Mouse (Mus musculus): ENCODE results near the gene 2010300C02Rik.
"Not testable (repeated sequence)": the region's sequence is repeated elsewhere in the genome, so short reads cannot be mapped to it uniquely, and the experiment has no call there.

2010300C02Rik gene

GRCm38 (mm10) chr1:37719761-37720640 is at the start of gene 2010300C02Rik:
Gene 2010300C02Rik, minus strand, starts transcription at chr1:37720085.
- peak; percentile 65 for DNase-seq (ENCODE audit: low spot score)

DNA sequence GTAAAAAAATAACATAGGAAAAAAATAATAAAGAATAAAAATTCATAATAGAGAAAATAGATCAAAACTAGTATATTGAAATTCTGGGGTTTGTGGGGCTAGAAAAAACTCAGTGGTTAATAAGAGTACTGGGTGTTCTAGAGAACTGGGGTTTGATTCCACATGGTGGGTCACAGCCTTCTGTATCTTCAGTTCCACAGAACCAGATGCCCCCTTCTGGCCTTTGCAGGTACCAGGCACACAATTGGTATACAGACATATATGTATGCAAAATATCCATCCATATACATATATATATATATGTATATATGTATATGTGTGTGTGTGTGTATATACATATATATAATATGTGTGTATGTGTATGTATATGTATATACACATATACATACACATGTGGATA is 39.5 kb upstream of the 2010300C02Rik start:
- DNase-seq (ENCODE audit: low spot score): no peak

DNA sequence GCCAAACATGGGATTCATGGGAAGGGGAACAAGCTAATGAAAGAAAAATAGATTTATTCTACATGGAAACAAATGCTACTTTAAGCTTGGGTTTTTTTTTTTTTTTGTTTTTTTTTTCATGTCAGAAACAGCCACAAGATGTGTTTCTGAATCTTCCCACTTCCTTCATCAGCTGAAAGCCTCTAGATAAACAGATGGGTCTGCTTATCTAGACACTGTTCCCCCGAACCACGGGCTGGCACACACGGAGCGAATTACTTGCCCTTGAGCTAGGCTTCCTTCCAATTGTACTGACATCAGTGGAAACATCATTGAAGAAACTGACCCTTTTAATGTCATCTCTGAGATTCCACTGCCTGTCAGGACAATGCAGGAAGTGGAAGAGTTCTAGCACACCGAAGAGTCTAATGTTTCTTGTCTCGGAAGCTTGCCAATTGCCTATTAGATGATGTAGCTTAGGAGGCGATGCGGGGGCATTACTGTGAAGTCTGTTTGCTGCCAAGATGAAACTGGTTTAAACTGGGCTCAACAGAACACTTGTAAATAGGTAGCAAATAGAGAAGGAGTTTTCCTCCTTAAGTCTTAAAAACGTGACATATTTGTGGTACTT is 24.9 kb upstream of the 2010300C02Rik start:
- DNase-seq (ENCODE audit: low spot score): no peak

- no peak for DNase-seq (ENCODE audit: low spot score)
Measured at GRCm38 (mm10) chr1:37742602-37743270, 22.9 kb upstream of the 2010300C02Rik start.

GRCm38 (mm10) chr1:37742126-37742525 is 22.2 kb upstream of the 2010300C02Rik start:
- DNase-seq (ENCODE audit: low spot score): no peak

GRCm38 (mm10) chr1:37740161-37740802 is 20.4 kb upstream of the 2010300C02Rik start:
- DNase-seq (ENCODE audit: low spot score): no peak

- DNase-seq (ENCODE audit: low spot score): no peak
Measured at GRCm38 (mm10) chr1:37738895-37739294, 19.0 kb upstream of the 2010300C02Rik start.

DNA sequence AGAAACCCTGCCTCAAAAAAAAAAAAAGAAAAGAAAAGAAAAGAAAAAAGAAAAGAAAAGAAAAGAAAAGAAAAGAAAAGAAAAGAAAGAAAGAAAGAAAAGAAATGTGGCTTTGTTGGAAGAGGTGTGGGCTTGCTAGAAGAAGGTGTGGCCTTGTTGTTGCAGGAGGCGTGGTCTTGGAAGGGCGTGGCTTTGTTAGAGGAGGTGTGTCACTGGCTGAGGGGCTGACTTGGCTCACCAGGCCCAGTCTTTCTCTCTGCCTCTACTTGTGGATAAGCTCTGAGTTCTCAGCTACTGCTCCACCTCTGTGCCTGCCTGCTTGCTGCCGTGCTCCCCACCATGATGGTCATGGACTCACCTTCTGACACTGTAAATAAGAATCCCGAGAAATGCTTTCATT is 17.2 kb upstream of the 2010300C02Rik start:
- no peak for DNase-seq (ENCODE audit: low spot score)

DNA sequence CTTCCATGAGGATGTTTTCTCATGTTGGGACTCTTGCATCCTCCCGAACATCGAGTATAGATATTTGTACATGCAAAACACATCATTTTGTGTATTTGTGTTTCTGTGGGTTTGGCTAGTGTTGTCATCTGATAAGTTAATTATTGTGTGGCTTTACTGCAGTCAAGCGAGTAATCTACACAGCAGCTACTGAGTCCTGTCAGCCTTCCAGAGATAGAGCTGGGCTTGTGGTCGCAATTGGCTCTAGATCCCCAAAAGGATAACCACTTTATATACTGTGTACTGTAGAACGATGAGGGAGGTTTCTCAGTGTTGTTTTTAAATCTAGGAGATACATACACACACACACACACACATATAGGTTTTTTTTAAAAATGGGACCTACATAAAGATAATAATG is 16.0 kb upstream of the 2010300C02Rik start:
- no peak for DNase-seq (ENCODE audit: low spot score)

DNA sequence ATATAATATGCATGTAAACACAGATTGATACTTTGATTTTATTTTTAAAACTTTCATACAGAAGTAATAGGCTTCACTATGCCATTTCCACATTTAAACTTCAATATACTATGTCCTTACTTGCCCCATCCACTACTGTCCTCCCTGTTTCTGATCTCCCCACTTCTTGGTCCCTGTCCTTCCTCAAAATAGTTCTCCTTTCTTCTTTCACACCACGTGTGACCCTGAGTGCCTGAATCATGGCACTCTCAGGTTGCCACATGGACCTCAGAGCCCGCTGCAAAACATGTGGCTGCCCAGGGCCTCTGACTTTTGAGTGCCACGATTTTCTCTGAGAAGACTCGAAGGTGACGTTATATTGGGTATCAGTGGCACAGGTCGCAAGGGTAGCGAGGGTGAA is 15.0 kb upstream of the 2010300C02Rik start:
- DNase-seq (ENCODE audit: low spot score): no peak

DNA sequence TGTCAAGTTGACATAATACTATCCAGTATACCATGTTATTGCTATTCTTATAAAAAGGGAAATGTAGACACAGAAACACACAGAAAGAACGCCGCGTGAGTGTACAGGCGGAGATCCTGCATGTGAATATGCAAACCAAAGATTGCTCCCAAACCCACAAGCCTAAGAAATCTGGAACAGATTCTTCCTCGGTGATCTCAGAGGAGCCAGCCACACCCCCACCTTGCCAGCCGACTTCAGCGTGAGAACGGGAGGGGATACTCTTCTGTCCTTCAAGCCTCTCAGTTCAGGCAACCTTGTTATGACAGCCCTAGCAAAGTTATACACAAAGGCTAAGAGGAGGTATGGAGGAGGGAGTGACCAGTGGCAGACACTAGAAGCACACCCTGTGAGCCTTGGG is 9.5 kb upstream of the 2010300C02Rik start:
- DNase-seq (ENCODE audit: low spot score): no peak

- DNase-seq (ENCODE audit: low spot score): no peak
Measured at GRCm38 (mm10) chr1:37728053-37728452, 8.2 kb upstream of the 2010300C02Rik start.

- DNase-seq (ENCODE audit: low spot score): no peak
Measured at GRCm38 (mm10) chr1:37727186-37727585, 7.3 kb upstream of the 2010300C02Rik start.

DNA sequence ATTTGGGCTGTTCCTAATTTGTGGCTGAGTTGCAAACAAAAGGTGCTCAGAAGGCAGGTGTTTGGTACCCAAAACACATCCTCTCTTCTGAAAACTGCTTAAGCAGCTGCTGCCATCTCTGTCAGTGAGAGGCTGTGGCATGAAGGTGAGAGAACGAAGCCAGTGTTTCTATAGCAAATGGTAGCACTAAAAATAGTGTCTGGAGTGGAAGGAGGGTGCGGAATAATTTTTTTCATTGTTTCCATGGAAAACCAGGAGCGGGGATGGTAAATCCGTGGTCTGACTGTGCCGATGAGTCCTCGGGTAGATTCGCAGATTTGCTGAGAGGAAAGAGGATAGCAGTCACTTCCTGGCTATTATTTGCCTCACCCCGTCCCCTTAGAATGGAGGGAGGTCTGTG is 6.5 kb upstream of the 2010300C02Rik start:
- DNase-seq (ENCODE audit: low spot score): no peak

DNA sequence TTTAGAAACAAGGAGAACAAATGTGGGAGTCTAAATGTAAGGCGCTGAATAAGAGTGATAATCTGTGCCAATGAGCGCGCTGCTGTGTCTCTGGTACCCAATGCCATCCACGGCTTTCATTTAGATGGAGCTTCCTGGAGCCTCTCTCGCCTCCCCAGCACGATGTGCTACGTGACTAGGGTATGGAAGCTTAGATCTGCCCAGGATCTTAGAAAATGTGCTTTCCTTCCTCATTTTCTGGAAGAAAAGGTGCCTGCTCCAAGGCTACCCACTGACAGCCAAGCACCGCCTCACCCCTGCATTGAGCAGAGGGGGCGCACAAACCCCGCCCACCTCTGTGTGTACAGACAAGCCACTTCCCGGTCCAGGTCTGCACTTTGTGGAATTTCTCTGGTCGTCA is 6.0 kb upstream of the 2010300C02Rik start:
- no peak for DNase-seq (ENCODE audit: low spot score)

DNA sequence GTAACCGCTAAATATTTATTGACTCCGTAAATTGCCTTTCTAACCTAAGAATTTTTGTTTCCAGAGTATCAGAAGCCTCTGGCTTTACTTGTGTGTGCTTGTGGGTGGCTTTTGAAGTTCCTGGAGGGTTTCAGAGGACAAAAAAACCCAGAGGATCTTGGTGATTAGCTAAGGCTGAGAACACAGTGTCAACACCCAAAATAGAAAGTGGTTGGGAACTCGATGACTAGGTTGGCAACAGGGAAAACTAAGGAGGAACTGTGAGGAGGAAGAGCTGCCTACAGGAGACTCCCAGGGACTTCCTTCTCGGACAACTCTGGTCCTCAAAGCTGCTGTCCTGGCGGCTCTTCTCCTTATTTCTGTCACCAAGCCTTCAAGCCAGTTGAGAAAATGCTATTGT is 1.2 kb upstream of the 2010300C02Rik start:
- DNase-seq (ENCODE audit: low spot score): no peak

GRCm38 (mm10) chr1:37719030-37719723 is 708 bp downstream of the 2010300C02Rik start:
- no peak for DNase-seq (ENCODE audit: low spot score)

GRCm38 (mm10) chr1:37718516-37718915 is 1.4 kb downstream of the 2010300C02Rik start:
- DNase-seq (ENCODE audit: low spot score): no peak

- DNase-seq (ENCODE audit: low spot score): no peak
Measured at GRCm38 (mm10) chr1:37717415-37718195, 2.3 kb downstream of the 2010300C02Rik start.

- DNase-seq (ENCODE audit: low spot score): not testable (repeated sequence)
Measured at GRCm38 (mm10) chr1:37712357-37712737, 7.5 kb downstream of the 2010300C02Rik start.
